Mouse (Mus musculus) liver, embryonic 16.5 days (tissue): ENCODE results near the gene Prrt1. TPM values are rescaled to one million over a fixed set of nuclear protein-coding genes. Genes with fewer than 3 reads are reported as not detected.

Experiments used
- ATAC-seq: fragments of 200-750 bp; cut with Nextera tagmentation; 2 replicates; pipeline ENCODE4 v1.8.0; 2017; ENCODE audit warnings: low read depth, mild to moderate bottlenecking, moderate number of reproducible peaks, moderate library complexity
- H3K27ac ChIP-seq: fragments of 300-500 bp; sonication (generic); 2 replicates; pipeline ENCODE4 v1.5.1; 2014; ENCODE audit warnings: mild to moderate bottlenecking, low read length
- H3K27me3 ChIP-seq: fragments of 300-500 bp; sonication (generic); 2 replicates; pipeline ENCODE4 v1.6.1; 2014; ENCODE audit warnings: low read depth, low read length, mixed read lengths; ENCODE audit not compliant: control insufficient read depth, insufficient read depth
- H3K36me3 ChIP-seq: fragments of 300-500 bp; sonication (generic); 2 replicates; pipeline ENCODE4 v1.6.1; 2014; ENCODE audit warnings: mild to moderate bottlenecking; ENCODE audit not compliant: control insufficient read depth, insufficient read depth
- H3K4me1 ChIP-seq: fragments of 300-500 bp; sonication (generic); 2 replicates; pipeline ENCODE4 v1.6.1; 2014; ENCODE audit warnings: low read depth, low read length, mixed read lengths; ENCODE audit not compliant: control insufficient read depth
- H3K4me2 ChIP-seq: fragments of 300-500 bp; sonication (generic); 2 replicates; pipeline ENCODE4 v1.6.1; 2014; ENCODE audit warnings: low read depth, low read length, mixed read lengths
- H3K4me3 ChIP-seq: fragments of 300-500 bp; sonication (generic); 2 replicates; pipeline ENCODE4 v1.5.1; 2014; ENCODE audit warnings: low read depth, mild to moderate bottlenecking, low read length
- H3K9ac ChIP-seq: fragments of 300-500 bp; sonication (generic); 2 replicates; pipeline ENCODE4 v1.6.1; 2014; ENCODE audit warnings: low read depth, low read length
- H3K9me3 ChIP-seq: fragments of 300-500 bp; sonication (generic); replicated peaks from 2 replicates; pipeline ENCODE4 v1.6.1; 2016; ENCODE audit warnings: low read length; ENCODE audit not compliant: control insufficient read depth
- WGBS: fragments of 180-500 bp; shearing (Covaris S2); extraction: QIAGEN DNeasy Blood & Tissue Kit; methylation state at CpG from one replicate; pipeline ENCODE4 v1.1.7; 2014; ENCODE audit not compliant: insufficient replicate concordance; 5-methylcytosine and 5-hydroxymethylcytosine counted together
- polyA plus RNA-seq: library from polyadenylated mRNA; unstranded; fragments of >200 nt; fragmentation: Nextera tagmentation; extraction: Ambion mirVana; gene quantifications from 2 replicates; pipeline ENCODE4 v1.2.1, GENCODE M21; 2015

The Prrt1 gene
- polyA plus RNA-seq, 1 experiment from 2014 or later, result not detected

DNA sequence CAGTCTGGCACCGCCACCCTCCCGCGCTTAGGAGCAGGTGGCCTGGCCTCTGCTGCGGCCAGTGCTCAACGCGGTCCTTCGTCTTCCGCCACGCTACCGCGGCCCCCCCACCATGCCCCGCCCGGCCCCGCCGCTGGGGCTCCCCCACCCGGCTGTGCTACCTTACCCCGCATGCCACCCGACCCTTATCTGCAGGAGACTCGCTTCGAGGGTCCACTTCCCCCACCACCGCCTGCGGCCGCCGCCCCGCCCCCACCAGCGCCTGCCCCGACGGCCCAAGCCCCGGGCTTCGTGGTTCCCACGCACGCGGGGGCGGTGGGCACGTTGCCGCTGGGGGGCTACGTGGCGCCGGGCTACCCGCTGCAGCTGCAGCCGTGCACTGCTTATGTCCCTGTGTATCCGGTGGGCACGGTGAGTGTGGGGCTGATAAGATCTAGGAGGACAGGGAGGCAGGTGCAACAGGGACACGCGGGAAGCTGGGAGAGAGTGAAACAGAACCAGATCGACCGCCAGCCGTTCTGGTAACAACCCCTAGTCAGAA, 1.5 kb downstream of the Prrt1 start:
- peak overlapping the region; percentile 46 for H3K4me2 ChIP-seq
- H3K4me3 ChIP-seq, result peak overlapping the region; percentile 35
- ATAC-seq, result no peak
- peak overlapping the region; percentile 12; the same call in 1 of the 2 replicates for H3K9ac ChIP-seq
- H3K36me3 ChIP-seq, result no peaks in the 10 kb centered on the region
- H3K4me1 ChIP-seq, result peaks cover 31% of the 10 kb centered on the region
- no peak overlapping the region for H3K27ac ChIP-seq
- 2% methylated on average over 45 of the region's 48 CpGs for WGBS
- H3K9me3 ChIP-seq, result no peaks in the 10 kb centered on the region
- H3K27me3 ChIP-seq, result peaks cover 51% of the 10 kb centered on the region

DNA sequence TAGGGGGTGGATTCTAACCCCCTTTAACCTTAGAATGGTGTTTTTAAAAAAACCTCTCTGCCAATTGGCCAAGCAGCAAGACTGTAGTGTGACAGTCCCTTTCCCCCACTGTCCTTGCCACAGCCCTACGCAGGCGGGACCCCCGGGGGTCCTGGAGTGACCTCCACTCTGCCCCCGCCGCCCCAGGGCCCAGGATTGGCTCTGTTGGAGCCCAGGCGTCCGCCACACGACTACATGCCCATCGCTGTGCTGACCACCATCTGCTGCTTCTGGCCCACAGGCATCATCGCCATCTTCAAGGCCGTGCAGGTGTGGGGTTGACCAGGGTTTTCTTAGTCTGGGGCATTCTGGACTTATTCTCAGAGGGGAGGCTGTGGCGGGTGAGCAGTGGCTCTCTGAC, 2.3 kb downstream of the Prrt1 start:
- no peak for ATAC-seq
- Histone ChIP-seq H3K27me3 (peaks cover 53% of the 10 kb centered on the region), H3K4me1 (peaks cover 24% of the 10 kb centered on the region), H3K4me2 (peak overlapping the region; percentile 28), H3K36me3 (no peaks in the 10 kb centered on the region), H3K4me3 (peak overlapping the region; percentile 25), H3K9ac (no peak overlapping the region), H3K9me3 (no peaks in the 10 kb centered on the region), H3K27ac (no peak overlapping the region)
- 12% methylated on average over 12 of the region's 12 CpGs for WGBS

DNA sequence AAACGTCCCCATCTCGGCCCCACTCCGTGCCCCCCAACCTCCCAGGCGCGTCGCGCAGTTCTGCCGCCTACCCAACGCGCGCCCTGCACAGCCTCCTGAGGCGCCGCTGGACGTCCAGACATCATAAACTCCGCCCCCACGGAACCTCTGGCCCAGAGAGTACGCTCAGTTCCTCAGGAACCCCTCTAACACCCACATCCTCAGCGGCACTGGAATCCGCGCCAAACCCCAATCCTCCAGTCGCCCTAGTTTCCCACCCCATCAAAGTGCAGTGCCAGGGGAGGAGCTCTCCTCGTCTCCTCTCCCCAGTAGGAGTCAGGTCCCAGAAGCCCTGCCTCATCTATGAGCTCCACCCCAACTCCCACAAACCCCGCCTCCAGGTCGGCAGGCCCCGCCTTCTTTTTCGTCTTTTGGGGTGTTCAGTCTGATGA, 2.9 kb downstream of the Prrt1 start:
- no peaks in the 10 kb centered on the region for H3K9me3 ChIP-seq
- H3K9ac ChIP-seq, result no peak overlapping the region
- H3K27ac ChIP-seq, result no peak overlapping the region
- under 1% methylated on average over 26 of the region's 26 CpGs for WGBS
- peak overlapping the region; percentile 28 for H3K4me2 ChIP-seq
- peak; percentile 36 for ATAC-seq
- H3K4me3 ChIP-seq, result peak overlapping the region; percentile 25
- peaks cover 24% of the 10 kb centered on the region for H3K4me1 ChIP-seq
- peaks cover 53% of the 10 kb centered on the region for H3K27me3 ChIP-seq
- no peaks in the 10 kb centered on the region for H3K36me3 ChIP-seq

DNA sequence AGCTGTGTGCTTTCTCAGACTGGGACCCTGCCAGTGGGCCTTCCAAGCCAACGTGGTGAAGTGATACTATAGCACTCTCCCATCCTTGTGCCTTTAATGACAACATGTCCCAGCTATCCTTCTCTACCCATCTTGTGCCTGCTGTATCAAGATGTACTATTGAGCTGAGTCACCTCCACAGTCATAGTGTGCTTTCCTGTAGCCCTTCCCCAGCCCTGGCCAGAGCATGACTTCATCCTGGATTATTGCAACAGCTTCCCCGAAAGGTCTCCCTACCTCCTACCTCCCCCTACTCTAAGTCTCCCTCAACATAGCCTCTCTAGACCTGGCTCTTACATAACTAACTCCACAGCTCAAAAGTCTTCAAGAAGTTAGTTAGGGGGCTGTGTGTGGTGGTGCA, 6.3 kb downstream of the Prrt1 start:
- Histone ChIP-seq H3K27ac (no peak overlapping the region), H3K4me2 (no peak overlapping the region), H3K27me3 (peaks cover 22% of the 10 kb centered on the region), H3K4me1 (peaks cover 9% of the 10 kb centered on the region), H3K36me3 (no peaks in the 10 kb centered on the region), H3K4me3 (no peak overlapping the region), H3K9ac (no peak overlapping the region), H3K9me3 (no peaks in the 10 kb centered on the region)
- WGBS, result 42% methylated on average over 2 of the region's 2 CpGs
- no peak for ATAC-seq

DNA sequence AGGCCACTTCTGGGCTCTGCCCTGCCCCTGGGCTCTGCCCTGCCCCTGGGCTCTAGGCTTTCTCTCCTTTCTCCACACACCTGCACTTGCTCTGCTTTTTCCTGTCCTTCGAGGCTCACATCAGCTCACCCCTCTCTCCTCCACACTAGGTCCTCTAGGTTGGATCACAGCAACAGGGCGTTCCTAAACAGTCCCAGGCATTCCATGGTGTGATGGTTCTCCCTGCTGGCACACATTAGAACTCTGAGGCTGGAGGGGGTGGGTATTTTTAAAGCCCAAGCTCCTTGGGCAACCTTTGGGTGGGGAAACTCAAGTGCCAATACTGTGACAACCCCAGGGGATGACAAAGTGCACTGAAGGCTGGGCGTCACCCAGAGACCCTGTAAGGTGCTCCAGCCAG, 8.1 kb downstream of the Prrt1 start:
- Histone ChIP-seq H3K27ac (no peak overlapping the region), H3K9ac (no peak overlapping the region), H3K27me3 (peaks cover 4% of the 10 kb centered on the region; the same call in 1 of the 2 replicates), H3K4me1 (no peaks in the 10 kb centered on the region), H3K4me2 (no peak overlapping the region), H3K4me3 (no peak overlapping the region), H3K9me3 (no peaks in the 10 kb centered on the region), H3K36me3 (no peaks in the 10 kb centered on the region)
- WGBS, result 39% methylated on average over 3 of the region's 3 CpGs
- no peak for ATAC-seq

DNA sequence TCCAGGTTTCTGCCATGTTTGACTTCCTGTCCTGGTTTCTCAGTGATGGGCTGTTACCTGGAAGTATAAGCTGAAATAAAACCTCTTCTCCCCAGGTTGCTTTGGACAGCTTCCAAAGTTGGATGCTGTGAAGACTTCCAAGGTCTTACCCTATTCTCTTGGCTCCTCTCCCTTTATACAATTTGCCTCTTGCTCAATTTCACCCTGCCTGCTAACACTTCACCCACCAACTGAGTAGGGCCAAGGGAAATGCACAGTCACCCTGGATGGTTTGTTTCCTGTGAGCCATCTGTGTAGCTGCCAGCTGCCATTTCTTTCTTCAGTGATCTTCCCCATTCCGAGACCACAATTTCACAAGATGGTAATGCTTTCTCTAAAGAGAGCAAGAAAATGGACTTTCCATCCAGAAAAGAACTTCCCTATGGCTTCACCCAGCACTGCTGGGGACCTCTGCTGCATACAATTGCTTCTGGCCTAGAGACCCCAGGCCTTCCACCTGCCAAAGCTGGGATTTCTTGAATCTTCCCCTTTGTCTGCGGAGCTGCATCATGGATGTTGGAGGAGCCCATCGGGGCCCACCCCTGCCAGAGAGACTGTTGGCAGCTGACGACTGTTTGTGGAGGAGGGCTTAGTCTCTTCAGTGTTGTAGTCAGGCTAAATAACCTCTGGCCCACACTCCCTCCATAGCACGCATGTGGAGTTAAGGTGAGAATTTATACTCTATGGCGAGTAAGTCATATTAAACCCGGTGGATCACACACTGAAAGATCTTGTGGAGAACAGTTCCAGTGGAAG, 10.3 kb downstream of the Prrt1 start:
- no peak overlapping the region for H3K9ac ChIP-seq
- no peaks in the 10 kb centered on the region for H3K9me3 ChIP-seq
- peak overlapping the region; percentile 10; the same call in 1 of the 2 replicates for H3K27ac ChIP-seq
- ATAC-seq, result no peak
- no peaks in the 10 kb centered on the region for H3K36me3 ChIP-seq
- no peak overlapping the region for H3K4me2 ChIP-seq
- WGBS, result 58% methylated on average over 7 of the region's 7 CpGs
- peaks cover 3% of the 10 kb centered on the region; the same call in 1 of the 2 replicates for H3K27me3 ChIP-seq
- H3K4me1 ChIP-seq, result peaks cover 7% of the 10 kb centered on the region
- H3K4me3 ChIP-seq, result no peak overlapping the region

DNA sequence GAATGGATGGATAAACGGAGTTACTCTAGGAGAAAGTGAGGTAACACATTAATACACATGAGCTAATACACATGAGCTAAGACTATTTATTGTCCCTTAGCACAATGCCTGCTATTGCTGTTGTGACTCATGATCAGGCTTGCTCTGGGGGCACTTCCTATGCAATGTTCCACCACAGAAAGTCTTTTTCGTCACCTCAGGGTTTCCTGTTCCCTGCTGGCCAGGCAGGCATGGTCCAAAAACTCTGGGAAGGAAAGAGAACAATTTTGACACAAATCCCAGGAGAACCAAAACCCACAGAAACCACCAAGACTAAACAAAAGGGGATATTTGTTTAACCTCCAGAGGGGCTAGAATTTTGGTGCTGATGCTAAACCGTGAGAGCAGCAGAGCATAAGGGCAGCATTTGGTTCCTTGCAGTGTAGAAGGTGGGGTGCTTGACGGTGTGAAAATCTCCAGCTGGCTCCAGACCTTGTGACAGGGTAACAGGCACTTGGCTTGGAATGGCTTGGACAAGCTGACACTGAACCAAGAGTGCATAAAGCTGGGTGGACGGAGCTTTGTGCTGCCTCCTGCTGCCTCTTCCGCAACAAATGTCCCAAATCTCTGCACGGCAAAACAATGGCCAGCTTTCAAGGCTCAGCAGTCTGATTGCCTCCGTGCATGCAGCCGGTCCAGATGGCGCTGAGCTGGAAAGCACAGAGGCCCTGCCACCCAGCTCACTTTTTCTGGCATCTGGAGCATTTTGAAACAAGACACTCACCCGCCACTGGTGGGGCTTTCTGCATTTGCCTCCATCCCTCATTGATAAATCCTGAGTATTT, 11.7 kb downstream of the Prrt1 start:
- no peak for ATAC-seq
- no peak overlapping the region for H3K9ac ChIP-seq
- H3K9me3 ChIP-seq, result no peaks in the 10 kb centered on the region
- peaks cover under 1% of the 10 kb centered on the region; the same call in 1 of the 2 replicates for H3K27me3 ChIP-seq
- H3K27ac ChIP-seq, result no peak overlapping the region
- H3K4me3 ChIP-seq, result no peak overlapping the region
- peaks cover 17% of the 10 kb centered on the region for H3K4me1 ChIP-seq
- no peaks in the 10 kb centered on the region for H3K36me3 ChIP-seq
- no peak overlapping the region for H3K4me2 ChIP-seq
- 29% methylated on average over 11 of the region's 11 CpGs for WGBS

DNA sequence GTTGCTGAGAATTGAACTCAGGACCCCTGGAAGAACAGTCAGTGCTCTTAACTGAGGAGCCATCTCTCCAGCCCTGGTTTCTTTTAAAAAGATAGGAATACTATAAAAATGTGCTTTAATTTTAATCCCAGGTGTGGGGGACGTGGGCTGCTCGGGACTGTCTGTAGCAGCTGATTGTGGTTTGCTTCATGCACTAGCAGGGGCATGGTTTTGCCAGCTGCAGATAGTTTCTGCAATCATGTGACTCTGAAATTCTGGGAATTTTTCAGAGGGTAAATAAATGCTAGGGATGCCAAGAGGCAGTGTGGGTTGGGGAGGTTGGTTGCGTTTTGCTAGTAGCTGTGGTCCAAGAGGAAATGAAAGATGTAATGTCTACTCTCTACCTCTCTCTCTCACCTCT, 12.6 kb downstream of the Prrt1 start:
- Histone ChIP-seq H3K27ac (no peak overlapping the region), H3K9ac (no peak overlapping the region), H3K4me1 (peaks cover 24% of the 10 kb centered on the region), H3K36me3 (no peaks in the 10 kb centered on the region), H3K4me2 (no peak overlapping the region), H3K27me3 (no peaks in the 10 kb centered on the region; the same call in 1 of the 2 replicates), H3K9me3 (no peaks in the 10 kb centered on the region), H3K4me3 (no peak overlapping the region)
- no peak for ATAC-seq
- WGBS, result 58% methylated on average over 3 of the region's 3 CpGs
